Mouse (Mus musculus) intestine, embryonic 15.5 days (tissue): ENCODE measurements around the gene Gm30737. TPM values are rescaled to one million over a fixed set of nuclear protein-coding genes. Genes with fewer than 3 reads are reported as not detected.
"Not testable (repeated sequence)": the region's sequence is repeated elsewhere in the genome, so short reads cannot be mapped to it uniquely, and the experiment has no call there.

Experiments used
- ATAC-seq: fragments of 200-750 bp; cut with Nextera tagmentation; 2 replicates; pipeline ENCODE4 v1.8.0; 2017; ENCODE audit warnings: moderate TSS enrichment, moderate library complexity
- H3K27ac ChIP-seq: fragments of 300-500 bp; sonication (generic); 2 replicates; pipeline ENCODE4 v1.5.1; 2015; ENCODE audit warnings: mild to moderate bottlenecking, inconsistent platforms
- H3K27me3 ChIP-seq: fragments of 300-500 bp; sonication (generic); replicated peaks from 2 replicates; pipeline ENCODE4 v1.6.1; 2015; ENCODE audit warnings: inconsistent platforms
- H3K36me3 ChIP-seq: fragments of 300-500 bp; sonication (generic); 2 replicates; pipeline ENCODE4 v1.6.1; 2015; ENCODE audit warnings: inconsistent platforms
- H3K4me1 ChIP-seq: fragments of 300-500 bp; sonication (generic); replicated peaks from 2 replicates; pipeline ENCODE4 v1.6.1; 2015; ENCODE audit warnings: inconsistent platforms
- H3K4me2 ChIP-seq: fragments of 300-500 bp; sonication (generic); replicated peaks from 2 replicates; pipeline ENCODE4 v1.6.1; 2015; ENCODE audit warnings: mild to moderate bottlenecking, inconsistent platforms
- H3K4me3 ChIP-seq: fragments of 300-500 bp; sonication (generic); replicated peaks from 2 replicates; pipeline ENCODE4 v1.5.1; 2015; ENCODE audit warnings: inconsistent platforms
- H3K9ac ChIP-seq: fragments of 300-500 bp; sonication (generic); 2 replicates; pipeline ENCODE4 v1.6.1; 2015; ENCODE audit warnings: inconsistent platforms
- H3K9me3 ChIP-seq: fragments of 300-500 bp; sonication (generic); 2 replicates; pipeline ENCODE4 v1.6.1; 2016; ENCODE audit warnings: inconsistent platforms
- WGBS: fragments of 180-500 bp; shearing (Covaris S2); methylation state at CpG from one replicate; pipeline ENCODE4 v1.1.7; 2015; 5-methylcytosine and 5-hydroxymethylcytosine counted together
- polyA plus RNA-seq: library from polyadenylated mRNA; unstranded; fragments of >200 nt; fragmentation: Nextera tagmentation; extraction: Ambion mirVana; gene quantifications from 2 replicates; pipeline ENCODE4 v1.2.1, GENCODE M21; 2015

Gene Gm30737
- polyA plus RNA-seq: not detected in 2 replicates

DNA sequence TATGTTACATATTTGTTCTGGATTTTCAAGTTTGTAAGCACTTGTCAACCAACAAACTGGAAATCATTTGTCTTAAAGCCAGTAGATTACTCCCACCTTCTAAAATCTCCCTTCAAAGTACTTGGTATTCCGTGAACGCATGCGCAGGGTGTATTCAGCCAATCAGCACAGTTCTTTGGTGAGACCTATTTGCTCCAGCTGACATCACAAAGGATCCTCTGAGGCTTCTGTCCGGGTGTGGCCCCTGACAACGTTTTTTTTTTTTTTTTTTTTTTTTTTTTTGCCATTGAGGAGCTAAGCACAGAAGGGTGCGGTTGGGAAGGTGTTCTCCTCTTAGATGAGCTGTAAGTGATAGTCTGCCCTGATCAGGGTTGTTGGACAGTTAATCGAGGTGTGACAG is at the start of gene Gm30737:
Gene Gm30737 (plus strand): TSS at position 301 of the 400 bp plus-strand sequence.
- not testable (repeated sequence) for ATAC-seq, H3K4me1 ChIP-seq, H3K27me3 ChIP-seq, H3K4me2 ChIP-seq, H3K36me3 ChIP-seq, H3K9me3 ChIP-seq, H3K4me3 ChIP-seq, H3K9ac ChIP-seq, H3K27ac ChIP-seq
- WGBS: no CpG with 5 or more reads among the region's 7 CpGs
